In genomic region chr10:7390239-7391091, GRCm38 (mm10) we compare ENCODE assay signal across 8 mouse cellular contexts.
DNase-seq lines count a peak whose midpoint lies in the region; ATAC-seq and TF ChIP-seq lines count a peak whose summit lies in the region.

No protein-coding gene starts in this region.

- peaks cover 20% of the 10 kb centered on the region for H3K27me3 ChIP-seq in heart, embryonic 12.5 days (replicated peaks)
- peaks cover 53% of the 10 kb centered on the region for H3K27me3 ChIP-seq in forebrain, embryonic 10.5 days (ENCODE audit: poor library complexity, severe bottlenecking)
- peaks cover 10% of the 10 kb centered on the region for H3K27me3 ChIP-seq in hindbrain, postnatal 0 days (ENCODE audit: insufficient read depth, low read length)
- peaks cover 50% of the 10 kb centered on the region for H3K27me3 ChIP-seq in liver, embryonic 13.5 days

- peak; percentile 23; the same call in 1 of the 2 replicates for ATAC-seq in heart, embryonic 12.5 days (ENCODE audit: insufficient number of reproducible peaks, low FRiP score)
- ATAC-seq in hindbrain, postnatal 0 days = peak; percentile 60
- no peak for ATAC-seq in liver, embryonic 13.5 days (ENCODE audit: low read depth)
- no peak for ATAC-seq in monocyte, adult 5-6 weeks (replicated peaks; ENCODE audit: insufficient number of reproducible peaks, low FRiP score, low TSS enrichment, poor library complexity, severe bottlenecking)

- H3K27ac ChIP-seq in heart, embryonic 12.5 days (ENCODE audit: poor library complexity, severe bottlenecking) = no peak overlapping the region
- peak overlapping the region; percentile 58; the same call in 1 of the 2 replicates for H3K27ac ChIP-seq in forebrain, embryonic 10.5 days
- H3K27ac ChIP-seq in hindbrain, postnatal 0 days = no peak overlapping the region
- no peak overlapping the region for H3K27ac ChIP-seq in liver, embryonic 13.5 days

- peaks cover 9% of the 10 kb centered on the region for H3K4me1 ChIP-seq in heart, embryonic 12.5 days (replicated peaks)
- peaks cover 33% of the 10 kb centered on the region for H3K4me1 ChIP-seq in forebrain, embryonic 10.5 days
- H3K4me1 ChIP-seq in hindbrain, postnatal 0 days (ENCODE audit: insufficient read depth, low read length) = no peaks in the 10 kb centered on the region
- 0 out of 2 replicates have a peak, but pooled peaks cover 4% of the 10 kb centered on the region for H3K4me1 ChIP-seq in liver, embryonic 13.5 days (replicated peaks)

- H3K9me3 ChIP-seq in heart, embryonic 12.5 days (replicated peaks) = no peaks in the 10 kb centered on the region
- H3K9me3 ChIP-seq in forebrain, embryonic 10.5 days = peaks cover 3% of the 10 kb centered on the region; the same call in 1 of the 2 replicates
- no peaks in the 10 kb centered on the region for H3K9me3 ChIP-seq in hindbrain, postnatal 0 days (ENCODE audit: low read length)
- no peaks in the 10 kb centered on the region; the same call in 1 of the 2 replicates for H3K9me3 ChIP-seq in liver, embryonic 13.5 days (replicated peaks)

- H3K4me3 ChIP-seq in heart, embryonic 12.5 days = peak overlapping the region; percentile 54
- H3K4me3 ChIP-seq in forebrain, embryonic 10.5 days = peak overlapping the region; percentile 70
- peak overlapping the region; percentile 63 for H3K4me3 ChIP-seq in hindbrain, postnatal 0 days (ENCODE audit: low read length)
- peak overlapping the region; percentile 52 for H3K4me3 ChIP-seq in liver, embryonic 13.5 days (replicated peaks)

- H3K9ac ChIP-seq in heart, embryonic 12.5 days = peak overlapping the region; percentile 76
- H3K9ac ChIP-seq in hindbrain, postnatal 0 days (replicated peaks; ENCODE audit: low read length) = peak overlapping the region; percentile 43
- H3K9ac ChIP-seq in liver, embryonic 13.5 days = no peak overlapping the region

- H3K36me3 ChIP-seq in heart, embryonic 12.5 days = no peaks in the 10 kb centered on the region
- no peaks in the 10 kb centered on the region for H3K36me3 ChIP-seq in forebrain, embryonic 10.5 days (replicated peaks)
- H3K36me3 ChIP-seq in hindbrain, postnatal 0 days (ENCODE audit: insufficient read depth, low read length) = no peaks in the 10 kb centered on the region
- H3K36me3 ChIP-seq in liver, embryonic 13.5 days = no peaks in the 10 kb centered on the region

- TF ChIP-seq CTCF in hindbrain, postnatal 0 days (IDR thresholded peaks at IDR 0.05; ENCODE audit: low read depth) = no peak

- 6% methylated on average over 49 of the region's 49 CpGs for WGBS in heart, embryonic 12.5 days
- WGBS in forebrain, embryonic 10.5 days = 7% methylated on average over 49 of the region's 49 CpGs
- 8% methylated on average over 49 of the region's 49 CpGs for WGBS in hindbrain, postnatal 0 days
- WGBS in liver, embryonic 13.5 days (ENCODE audit: insufficient replicate concordance) = 8% methylated on average over 49 of the region's 49 CpGs

- H3K4me2 ChIP-seq in heart, embryonic 12.5 days = peak overlapping the region; percentile 100
- H3K4me2 ChIP-seq in hindbrain, postnatal 0 days (ENCODE audit: low read depth, low read length) = peak overlapping the region; percentile 99
- peak overlapping the region; percentile 74 for H3K4me2 ChIP-seq in liver, embryonic 13.5 days

- DNase-seq in heart, adult 11 months = no peak
- DNase-seq in adrenal gland, postnatal 36 days = peak; percentile 57 to 62
- peak; percentile 48 for DNase-seq in forebrain, embryonic 10.5 days (ENCODE audit: extremely low spot score, low spot score)
- DNase-seq in hindbrain, postnatal 0 days (ENCODE audit: low spot score) = peak; percentile 44
- no peak for DNase-seq in liver, embryonic 13.5 days
- DNase-seq in neural tube, embryonic 10.5 days (ENCODE audit: extremely low spot score, low spot score) = peak; percentile 65

Comparison
In these comparisons a context has a peak if more than half of its experiments do, and no peak if none do; other contexts are left out.
1. ATAC-seq: peak in heart, embryonic 12.5 days (single experiment) and hindbrain, postnatal 0 days (single experiment); none in liver, embryonic 13.5 days (single experiment) and monocyte, adult 5-6 weeks (single experiment).
2. DNase-seq: peak in adrenal gland, postnatal 36 days (2 of 2), forebrain, embryonic 10.5 days (single experiment), hindbrain, postnatal 0 days (single experiment) and neural tube, embryonic 10.5 days (single experiment); none in heart, adult 11 months (single experiment) and liver, embryonic 13.5 days (single experiment).
3. Peak in every context shown above with its lines, with median percentiles within 50 percentile points of each other: H3K4me2 ChIP-seq and H3K4me3 ChIP-seq.